Mouse (Mus musculus): ENCODE measurements around the gene Lrmp. TPM values are rescaled to one million over a fixed set of nuclear protein-coding genes. Genes with fewer than 3 reads are reported as not detected.

Lrmp gene
- polyA plus RNA-seq, 1 experiment from 2014 or later, result 2.4 TPM

GRCm38 (mm10) chr6:145187093-145188088 lies 71.9 kb downstream of the Lrmp start:
- ATAC-seq (ENCODE audit: low FRiP score, low read depth), result peak; percentile 72; the same call in 1 of the 2 replicates
- Histone ChIP-seq H3K27ac (no peak overlapping the region), H3K9me3 (no peaks in the 10 kb centered on the region), H3K27me3 (replicated peaks) (no peaks in the 10 kb centered on the region), H3K4me2 (replicated peaks) (peak overlapping the region; percentile 40), H3K4me1 (no peaks in the 10 kb centered on the region), H3K36me3 (no peaks in the 10 kb centered on the region), H3K4me3 (0 out of 2 replicates have a peak overlapping the region, but pooled peaks have one; percentile 9), H3K9ac (no peak overlapping the region)
- WGBS, result 68% methylated on average over 27 of the region's 27 CpGs

- H3K9ac ChIP-seq, result no peak overlapping the region
- WGBS, result 90% methylated on average over 3 of the region's 3 CpGs
These were observed 77.6 kb downstream of the Lrmp start for GRCm38 (mm10) chr6:145193038-145193437.

GRCm38 (mm10) chr6:145193446-145193845 lies 78.0 kb downstream of the Lrmp start:
- Histone ChIP-seq H3K4me3 (no peak overlapping the region), H3K9ac (no peak overlapping the region), H3K27ac (no peak overlapping the region), H3K4me1 (no peaks in the 10 kb centered on the region), H3K36me3 (no peaks in the 10 kb centered on the region), H3K9me3 (no peaks in the 10 kb centered on the region), H3K27me3 (replicated peaks) (no peaks in the 10 kb centered on the region), H3K4me2 (replicated peaks) (no peak overlapping the region)
- no peak for ATAC-seq (ENCODE audit: low FRiP score, low read depth)
- 82% methylated on average over 11 of the region's 11 CpGs for WGBS

More at GRCm38 (mm10) chr6:145193038-145193437, 77.6 kb downstream of the Lrmp start:
- H3K9me3 ChIP-seq, result no peaks in the 10 kb centered on the region
- H3K27me3 ChIP-seq (replicated peaks), result no peaks in the 10 kb centered on the region
- ATAC-seq (ENCODE audit: low FRiP score, low read depth), result no peak
- H3K4me1 ChIP-seq, result no peaks in the 10 kb centered on the region
- H3K4me3 ChIP-seq, result no peak overlapping the region
- H3K4me2 ChIP-seq (replicated peaks), result no peak overlapping the region
- no peaks in the 10 kb centered on the region for H3K36me3 ChIP-seq
- no peak overlapping the region for H3K27ac ChIP-seq

GRCm38 (mm10) chr6:145197949-145198686 lies 82.7 kb downstream of the Lrmp start:
- WGBS, result 93% methylated on average over 8 of the region's 8 CpGs
- Histone ChIP-seq H3K4me3 (no peak overlapping the region), H3K4me2 (replicated peaks) (no peak overlapping the region), H3K9me3 (no peaks in the 10 kb centered on the region), H3K36me3 (no peaks in the 10 kb centered on the region), H3K27ac (no peak overlapping the region), H3K9ac (no peak overlapping the region), H3K27me3 (replicated peaks) (no peaks in the 10 kb centered on the region), H3K4me1 (no peaks in the 10 kb centered on the region)
- no peak for ATAC-seq (ENCODE audit: low FRiP score, low read depth)

GRCm38 (mm10) chr6:145202432-145203125 lies 87.1 kb downstream of the Lrmp start:
- Histone ChIP-seq H3K4me3 (no peak overlapping the region), H3K27me3 (replicated peaks) (no peaks in the 10 kb centered on the region), H3K4me2 (replicated peaks) (no peak overlapping the region), H3K27ac (no peak overlapping the region), H3K36me3 (no peaks in the 10 kb centered on the region), H3K9me3 (no peaks in the 10 kb centered on the region), H3K9ac (no peak overlapping the region), H3K4me1 (no peaks in the 10 kb centered on the region)
- no peak for ATAC-seq (ENCODE audit: low FRiP score, low read depth)
- 85% methylated on average over 13 of the region's 13 CpGs for WGBS

- H3K4me1 ChIP-seq, result no peaks in the 10 kb centered on the region
- ATAC-seq (ENCODE audit: low FRiP score, low read depth), result no peak
- H3K9ac ChIP-seq, result no peak overlapping the region
- H3K27ac ChIP-seq, result no peak overlapping the region
- no peak overlapping the region for H3K4me3 ChIP-seq
- no peaks in the 10 kb centered on the region for H3K9me3 ChIP-seq
- H3K4me2 ChIP-seq (replicated peaks), result no peak overlapping the region
- 94% methylated on average over 6 of the region's 6 CpGs for WGBS
- H3K27me3 ChIP-seq (replicated peaks), result no peaks in the 10 kb centered on the region
- no peaks in the 10 kb centered on the region for H3K36me3 ChIP-seq
These were observed 89.0 kb downstream of the Lrmp start for GRCm38 (mm10) chr6:145204440-145204839.

DNA sequence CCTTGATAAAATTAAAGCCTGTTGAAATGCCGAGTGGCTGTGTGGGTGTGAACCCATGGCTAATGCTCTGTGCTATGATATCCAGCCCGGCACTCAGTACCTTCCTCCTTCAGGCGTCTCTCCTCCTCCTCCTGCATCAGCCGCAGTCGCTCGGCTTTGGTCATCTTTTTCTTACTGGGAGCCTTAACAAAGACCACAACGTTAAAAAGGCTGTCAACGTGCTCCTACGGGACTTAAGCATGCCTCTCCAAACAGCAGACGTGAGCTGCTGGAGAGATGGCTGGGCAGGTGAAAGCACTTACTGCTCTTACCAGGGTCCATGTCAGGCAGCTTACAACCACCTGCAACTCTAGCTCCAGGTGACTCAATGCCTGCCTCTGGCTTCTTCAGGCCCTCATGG lies 89.7 kb downstream of the Lrmp start:
- Histone ChIP-seq H3K4me1 (0 out of 2 replicates have a peak, but pooled peaks cover under 1% of the 10 kb centered on the region), H3K27ac (no peak overlapping the region), H3K36me3 (no peaks in the 10 kb centered on the region), H3K4me3 (no peak overlapping the region), H3K9ac (no peak overlapping the region), H3K27me3 (replicated peaks) (no peaks in the 10 kb centered on the region), H3K4me2 (replicated peaks) (no peak overlapping the region), H3K9me3 (no peaks in the 10 kb centered on the region)
- no peak for ATAC-seq (ENCODE audit: low FRiP score, low read depth)
- 77% methylated on average over 10 of the region's 10 CpGs for WGBS

DNA sequence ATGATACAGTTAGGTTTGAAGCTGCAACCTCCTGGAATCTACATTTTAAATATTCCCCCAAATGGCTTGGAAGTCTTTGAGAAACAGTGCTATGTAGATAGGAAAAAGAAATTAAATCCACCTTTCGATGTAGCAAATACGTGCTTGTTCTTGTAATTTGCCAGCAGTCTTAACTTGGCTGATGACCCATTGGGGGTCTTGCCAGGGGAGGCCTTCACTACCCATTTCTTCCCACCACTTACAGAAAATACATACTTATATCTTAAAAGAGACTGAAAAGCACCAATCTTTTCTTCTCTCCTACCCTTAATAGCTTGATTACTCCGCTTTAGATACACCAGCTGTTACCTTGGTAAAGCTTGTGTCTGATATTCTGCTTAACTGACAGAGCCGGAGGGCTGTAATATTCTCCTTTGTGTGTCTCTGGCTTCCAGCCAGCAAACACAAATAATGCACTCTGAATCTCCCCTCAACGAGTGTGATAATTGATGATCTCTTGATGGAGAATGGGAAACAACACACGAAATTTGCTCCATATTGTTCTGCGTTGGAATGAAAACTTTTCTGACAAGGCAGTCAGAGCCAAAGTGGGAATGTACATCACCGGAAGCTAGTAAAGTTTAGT lies 94.7 kb downstream of the Lrmp start:
- Histone ChIP-seq H3K4me2 (replicated peaks) (peak overlapping the region; percentile 67), H3K9ac (no peak overlapping the region), H3K4me1 (peaks cover 11% of the 10 kb centered on the region), H3K9me3 (no peaks in the 10 kb centered on the region), H3K27ac (no peak overlapping the region), H3K36me3 (no peaks in the 10 kb centered on the region), H3K27me3 (replicated peaks) (no peaks in the 10 kb centered on the region), H3K4me3 (peak overlapping the region; percentile 38)
- ATAC-seq (ENCODE audit: low FRiP score, low read depth), result peak; percentile 4; the same call in 1 of the 2 replicates
- 36% methylated on average over 8 of the region's 8 CpGs for WGBS

GRCm38 (mm10) chr6:145210816-145211338 lies 95.4 kb downstream of the Lrmp start, which contains the start of the genes Casc1 and Etfrf1:
TSS of gene Casc1 (minus strand) at chr6:145211005.
TSS of gene Etfrf1 (plus strand) at chr6:145211134.
- under 1% methylated on average over 36 of the region's 36 CpGs for WGBS
- Histone ChIP-seq H3K9ac (peak within 1 kb of the TSS; percentile 84), H3K9me3 (no peaks in the 10 kb centered on the region), H3K27ac (peak within 1 kb of the TSS; percentile 95), H3K27me3 (replicated peaks) (no peaks in the 10 kb centered on the region), H3K4me3 (peak within 1 kb of the TSS; percentile 68), H3K4me1 (peaks cover 11% of the 10 kb centered on the region), H3K36me3 (no peaks in the 10 kb centered on the region), H3K4me2 (replicated peaks) (peak within 1 kb of the TSS; percentile 67)
- peak; percentile 100 for ATAC-seq (ENCODE audit: low FRiP score, low read depth)

GRCm38 (mm10) chr6:145211376-145212305 lies 96.2 kb downstream of the Lrmp start:
- Histone ChIP-seq H3K4me3 (peak overlapping the region; percentile 68), H3K27me3 (replicated peaks) (no peaks in the 10 kb centered on the region), H3K4me1 (peaks cover 11% of the 10 kb centered on the region), H3K36me3 (no peaks in the 10 kb centered on the region), H3K9ac (peak overlapping the region; percentile 84), H3K9me3 (no peaks in the 10 kb centered on the region), H3K27ac (peak overlapping the region; percentile 95), H3K4me2 (replicated peaks) (peak overlapping the region; percentile 67)
- ATAC-seq (ENCODE audit: low FRiP score, low read depth), result peak; percentile 51
- WGBS, result 6% methylated on average over 21 of the region's 21 CpGs
